Mouse (Mus musculus) heart, adult 2 months (tissue): ENCODE measurements around the gene A630095N17Rik.

Experiments
- CTCF ChIP-seq: fragments of 200-600 bp; IDR thresholded peaks from 2 replicates; pipeline ENCODE4 v1.8.1; 2022; ENCODE audit warnings: antibody characterized with exemption, mild to moderate bottlenecking, moderate library complexity
- EP300 ChIP-seq: fragments of 200-500 bp; IDR thresholded peaks from 2 replicates; pipeline ENCODE4 v1.6.1; 2011; ENCODE audit warnings: low read depth, low read length, control low read depth; ENCODE audit not compliant: insufficient read depth
- POLR2A ChIP-seq: fragments of 200-500 bp; IDR thresholded peaks from 2 replicates; pipeline ENCODE4 v1.6.1; 2011; ENCODE audit warnings: mild to moderate bottlenecking, low read depth, low read length, control low read depth; ENCODE audit not compliant: insufficient read depth

DNA sequence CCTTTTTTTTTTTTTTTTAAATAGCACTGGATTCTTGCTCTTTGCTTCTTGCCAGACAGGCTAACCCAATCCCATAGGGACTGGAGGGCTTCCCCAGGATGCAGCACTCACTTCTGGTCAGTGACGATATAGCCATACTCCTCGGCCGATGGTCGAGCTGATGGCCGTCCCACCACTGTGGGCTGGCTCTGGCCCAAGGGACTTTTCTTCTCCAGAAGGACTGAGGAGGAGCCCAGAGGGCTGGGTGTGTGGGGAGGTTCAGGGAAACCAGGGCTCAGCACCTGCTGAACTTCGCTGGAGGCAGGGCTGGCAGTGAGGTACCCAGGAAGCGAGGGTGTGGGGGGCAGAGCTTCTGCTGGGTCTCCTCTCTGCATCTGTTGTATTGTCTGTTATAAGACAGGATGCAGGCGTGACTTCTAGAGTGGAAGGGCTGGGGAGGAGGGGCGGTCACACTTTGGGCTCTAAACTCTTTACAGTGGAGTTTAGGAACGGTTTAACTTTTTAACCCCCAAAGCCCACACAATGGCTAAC, 23.7 kb upstream of the A630095N17Rik start:
- TF ChIP-seq CTCF (no peak), EP300 (no peak), POLR2A (no peak)
